In genomic region chr2:39064687-39065399, GRCm38 (mm10) we compare ENCODE assay signal across 8 mouse cellular contexts. TPM values are rescaled to one million over a fixed set of nuclear protein-coding genes. Genes with fewer than 3 reads are reported as not detected.
DNase-seq lines count a peak whose midpoint lies in the region; ATAC-seq and TF ChIP-seq lines count a peak whose summit lies in the region.

No protein-coding gene starts in this region.

- peak; percentile 78 for ATAC-seq in heart, embryonic 13.5 days (ENCODE audit: extremely low read depth, insufficient number of reproducible peaks, low FRiP score, low TSS enrichment)
- peak; percentile 31 for ATAC-seq in forebrain, embryonic 11.5 days (replicated peaks; ENCODE audit: low FRiP score)
- peak; percentile 83 for ATAC-seq in liver, embryonic 11.5 days (replicated peaks; ENCODE audit: low FRiP score)
- peak; percentile 72 for ATAC-seq in stomach, embryonic 15.5 days (ENCODE audit: insufficient read depth, low FRiP score, low read depth)

- in situ Hi-C loops in ES-E14 (cut with MboI; ENCODE audit: low sequenced_read_pairs in 2 of 2, unreplicated experiment in 2 of 2) = no loop called here

- no peaks in the 10 kb centered on the region for H3K9me3 ChIP-seq in heart, embryonic 13.5 days
- H3K9me3 ChIP-seq in ES-E14 (ENCODE audit: control insufficient read depth, insufficient read depth, low read depth, low read length) = no peaks in the 10 kb centered on the region
- H3K9me3 ChIP-seq in forebrain, embryonic 11.5 days (ENCODE audit: control insufficient read depth, low read length) = no peaks in the 10 kb centered on the region
- no peaks in the 10 kb centered on the region for H3K9me3 ChIP-seq in liver, embryonic 11.5 days (ENCODE audit: control insufficient read depth, low read length)
- H3K9me3 ChIP-seq in stomach, embryonic 15.5 days = no peaks in the 10 kb centered on the region

- DNase-seq in heart, adult 9 months (ENCODE audit: low spot score in 2 of 2) = no peak
- DNase-seq in ES-E14 (ENCODE audit: low read depth, low spot score) = no peak
- no peak for DNase-seq in forebrain, embryonic 11.5 days (ENCODE audit: low spot score)
- no peak for DNase-seq in liver, embryonic 11.5 days (ENCODE audit: low spot score)
- no peak for DNase-seq in thymus, postnatal 4 days
- no peak for DNase-seq in frontal cortex, postnatal 25 days (ENCODE audit: low spot score in 2 of 2)

- peak overlapping the region; percentile 97 for H3K9ac ChIP-seq in heart, embryonic 13.5 days
- peak overlapping the region; percentile 94 for H3K9ac ChIP-seq in ES-E14 (ENCODE audit: insufficient read depth, low read depth, low read length, poor library complexity, severe bottlenecking)
- H3K9ac ChIP-seq in forebrain, embryonic 11.5 days (ENCODE audit: low read length) = peak overlapping the region; percentile 77
- H3K9ac ChIP-seq in liver, embryonic 11.5 days (ENCODE audit: low read depth, low read length) = peak overlapping the region; percentile 91
- peak overlapping the region; percentile 58 for H3K9ac ChIP-seq in stomach, embryonic 15.5 days

- H3K4me1 ChIP-seq in heart, embryonic 13.5 days = peaks cover 11% of the 10 kb centered on the region
- H3K4me1 ChIP-seq in ES-E14 (ENCODE audit: control insufficient read depth in 2 of 2, insufficient read depth in 2 of 2, low read length in 2 of 2, poor library complexity in 1 of 2) = peaks cover 0 to 3% of the 10 kb centered on the region in 2 experiments; a peak in 1 of 4 replicates
- H3K4me1 ChIP-seq in forebrain, embryonic 11.5 days (replicated peaks; ENCODE audit: control insufficient read depth, insufficient read depth, low read length) = no peaks in the 10 kb centered on the region
- H3K4me1 ChIP-seq in liver, embryonic 11.5 days (replicated peaks; ENCODE audit: control insufficient read depth, insufficient read depth, low read length) = no peaks in the 10 kb centered on the region; the same call in 1 of the 2 replicates
- H3K4me1 ChIP-seq in stomach, embryonic 15.5 days = no peaks in the 10 kb centered on the region

- H3K27ac ChIP-seq in heart, embryonic 13.5 days (replicated peaks) = peak overlapping the region; percentile 94
- H3K27ac ChIP-seq in ES-E14 (ENCODE audit: insufficient read depth, low read depth, low read length, poor library complexity, severe bottlenecking) = peak overlapping the region; percentile 15; the same call in 1 of the 2 replicates
- peak overlapping the region; percentile 63 for H3K27ac ChIP-seq in forebrain, embryonic 11.5 days (ENCODE audit: low read depth, low read length)
- peak overlapping the region; percentile 70 for H3K27ac ChIP-seq in liver, embryonic 11.5 days (ENCODE audit: low read depth, low read length)
- peak overlapping the region; percentile 95 for H3K27ac ChIP-seq in stomach, embryonic 15.5 days

- peaks cover 30% of the 10 kb centered on the region for H3K36me3 ChIP-seq in heart, embryonic 13.5 days
- no peaks in the 10 kb centered on the region for H3K36me3 ChIP-seq in ES-E14 (ENCODE audit: control insufficient read depth, insufficient read depth, low read length, poor library complexity, severe bottlenecking)
- no peaks in the 10 kb centered on the region; the same call in 1 of the 2 replicates for H3K36me3 ChIP-seq in forebrain, embryonic 11.5 days (ENCODE audit: control insufficient read depth, insufficient read depth, low read length)
- H3K36me3 ChIP-seq in liver, embryonic 11.5 days (ENCODE audit: control insufficient read depth, insufficient read depth, low read length) = peaks cover 3% of the 10 kb centered on the region; the same call in 1 of the 2 replicates
- H3K36me3 ChIP-seq in stomach, embryonic 15.5 days = peaks cover 7% of the 10 kb centered on the region; the same call in 1 of the 2 replicates

- H3K4me3 ChIP-seq in heart, embryonic 13.5 days = peak overlapping the region; percentile 96
- peak overlapping the region; percentile 85 to 93 for H3K4me3 ChIP-seq in ES-E14 (ENCODE audit: insufficient read depth in 1 of 2, low read depth in 1 of 2, low read length in 2 of 2, poor library complexity in 1 of 2, severe bottlenecking in 1 of 2)
- peak overlapping the region; percentile 65 for H3K4me3 ChIP-seq in forebrain, embryonic 11.5 days (ENCODE audit: low read depth, low read length)
- peak overlapping the region; percentile 78 for H3K4me3 ChIP-seq in liver, embryonic 11.5 days (ENCODE audit: low read depth, low read length)
- H3K4me3 ChIP-seq in stomach, embryonic 15.5 days (replicated peaks) = peak overlapping the region; percentile 66

- H3K4me2 ChIP-seq in heart, embryonic 13.5 days = peak overlapping the region; percentile 85
- H3K4me2 ChIP-seq in forebrain, embryonic 11.5 days (ENCODE audit: low read depth, low read length, severe bottlenecking) = peak overlapping the region; percentile 80
- peak overlapping the region; percentile 81 for H3K4me2 ChIP-seq in liver, embryonic 11.5 days
- peak overlapping the region; percentile 69 for H3K4me2 ChIP-seq in stomach, embryonic 15.5 days

- H3K27me3 ChIP-seq in heart, embryonic 13.5 days (replicated peaks) = no peaks in the 10 kb centered on the region
- no peaks in the 10 kb centered on the region for H3K27me3 ChIP-seq in forebrain, embryonic 11.5 days (ENCODE audit: control insufficient read depth, insufficient read depth, low read length)
- no peaks in the 10 kb centered on the region for H3K27me3 ChIP-seq in liver, embryonic 11.5 days (replicated peaks; ENCODE audit: control insufficient read depth, insufficient read depth, low read length)
- no peaks in the 10 kb centered on the region for H3K27me3 ChIP-seq in stomach, embryonic 15.5 days (replicated peaks)

- WGBS in heart, embryonic 13.5 days = 4% methylated on average over 24 of the region's 25 CpGs
- 7% methylated on average over 25 of the region's 25 CpGs for WGBS in forebrain, embryonic 11.5 days
- WGBS in liver, embryonic 11.5 days = 4% methylated on average over 25 of the region's 25 CpGs
- 4% methylated on average over 25 of the region's 25 CpGs for WGBS in stomach, embryonic 15.5 days

TF ChIP-seq in ES-E14, 5 proteins besides CTCF, POLR2A, EP300 and RAD21:
- no peak for TF ChIP-seq HCFC1 (IDR thresholded peaks at IDR 0.05; ENCODE audit: borderline replicate concordance, insufficient read depth, low read length)
- no peak for TF ChIP-seq ZC3H11A (IDR thresholded peaks at IDR 0.05; ENCODE audit: borderline replicate concordance, low read depth, low read length)
- TF ChIP-seq ZNF384 (IDR thresholded peaks at IDR 0.05; ENCODE audit: low read depth, low read length) = no peak
- TF ChIP-seq MAFK (IDR thresholded peaks at IDR 0.05; ENCODE audit: insufficient read depth, low read depth, low read length) = no peak
- no peak for TF ChIP-seq CHD2 (IDR thresholded peaks at IDR 0.05; ENCODE audit: low read depth, low read length)
TF ChIP-seq in ES-E14: peak in this region for 0.

RNA-seq across cellular contexts. Expression of gene Golga1, which starts 0.5 kb away (rescaled TPM):
- polyA plus RNA-seq in heart, embryonic 13.5 days (2015; fragmentation: Nextera tagmentation; extraction: Ambion mirVana) = 17.0 and 19.5 TPM in 2 replicates
- total RNA-seq in ES-E14 (2012; rRNA removed) = 7.6 and 9.1 TPM in 2 replicates
- polyA plus RNA-seq in forebrain, embryonic 11.5 days (2014; fragmentation: Nextera tagmentation; extraction: Ambion mirVana) = 32.1 and 34.4 TPM in 2 replicates
- polyA plus RNA-seq in liver, embryonic 11.5 days (2014; fragmentation: Nextera tagmentation; extraction: Ambion mirVana) = 18.2 and 20.8 TPM in 2 replicates
- 28.8 and 30.1 TPM in 2 replicates for polyA plus RNA-seq in stomach, embryonic 15.5 days (2015; fragmentation: Nextera tagmentation; extraction: Ambion mirVana)

RNA-seq across cellular contexts. Expression of gene Rpl35, which starts 59.4 kb away (rescaled TPM):
- polyA plus RNA-seq in heart, embryonic 13.5 days (2015; fragmentation: Nextera tagmentation; extraction: Ambion mirVana) = 628 and 659 TPM in 2 replicates
- 1,385 and 1,524 TPM in 2 replicates for total RNA-seq in ES-E14 (2012; rRNA removed)
- polyA plus RNA-seq in forebrain, embryonic 11.5 days (2014; fragmentation: Nextera tagmentation; extraction: Ambion mirVana) = 901 and 1,011 TPM in 2 replicates
- 1,321 and 1,382 TPM in 2 replicates for polyA plus RNA-seq in liver, embryonic 11.5 days (2014; fragmentation: Nextera tagmentation; extraction: Ambion mirVana)
- 861 and 916 TPM in 2 replicates for polyA plus RNA-seq in stomach, embryonic 15.5 days (2015; fragmentation: Nextera tagmentation; extraction: Ambion mirVana)

RNA-seq across cellular contexts. Expression of gene Arpc5l, which starts 59.7 kb away (rescaled TPM):
- 75.4 and 87.3 TPM in 2 replicates for polyA plus RNA-seq in heart, embryonic 13.5 days (2015; fragmentation: Nextera tagmentation; extraction: Ambion mirVana)
- total RNA-seq in ES-E14 (2012; rRNA removed) = 42.0 and 58.4 TPM in 2 replicates
- 146 and 147 TPM in 2 replicates for polyA plus RNA-seq in forebrain, embryonic 11.5 days (2014; fragmentation: Nextera tagmentation; extraction: Ambion mirVana)
- polyA plus RNA-seq in liver, embryonic 11.5 days (2014; fragmentation: Nextera tagmentation; extraction: Ambion mirVana) = 113 and 128 TPM in 2 replicates
- polyA plus RNA-seq in stomach, embryonic 15.5 days (2015; fragmentation: Nextera tagmentation; extraction: Ambion mirVana) = 119 and 127 TPM in 2 replicates

Comparison
In these comparisons a context has a peak if more than half of its experiments do, and no peak if none do; other contexts are left out.
1. ATAC-seq: peak in every context shown above with its lines; median percentile 83 in liver, embryonic 11.5 days; 78 in heart, embryonic 13.5 days; 72 in stomach, embryonic 15.5 days; 31 in forebrain, embryonic 11.5 days.
2. H3K27ac ChIP-seq: peak in every context shown above with its lines; median percentile 95 in stomach, embryonic 15.5 days; 94 in heart, embryonic 13.5 days; 70 in liver, embryonic 11.5 days; 63 in forebrain, embryonic 11.5 days; 15 in ES-E14.